Mouse (Mus musculus) intestine, embryonic 16.5 days (tissue): ENCODE data around the gene Nfia. TPM values are rescaled to one million over a fixed set of nuclear protein-coding genes. Genes with fewer than 3 reads are reported as not detected.
A peak's percentile ranks its signal among the peaks of the same experiment; 100 is the strongest.

Experiments
- ATAC-seq: fragments of 200-750 bp; cut with Nextera tagmentation; 2 replicates; pipeline ENCODE4 v1.8.0; 2017; ENCODE audit warnings: moderate TSS enrichment, moderate library complexity
- H3K27ac ChIP-seq: fragments of 300-500 bp; sonication (generic); 2 replicates; pipeline ENCODE4 v1.5.1; 2014; ENCODE audit warnings: mild to moderate bottlenecking, low read length
- H3K27me3 ChIP-seq: fragments of 300-500 bp; sonication (generic); replicated peaks from 2 replicates; pipeline ENCODE4 v1.6.1; 2014; ENCODE audit warnings: low read length, control low read depth, mixed read lengths; ENCODE audit not compliant: control insufficient read depth, insufficient read depth
- H3K36me3 ChIP-seq: fragments of 300-500 bp; sonication (generic); 2 replicates; pipeline ENCODE4 v1.6.1; 2014; ENCODE audit warnings: low read length, control low read depth; ENCODE audit not compliant: control insufficient read depth, insufficient read depth
- H3K4me1 ChIP-seq: fragments of 300-500 bp; sonication (generic); 2 replicates; pipeline ENCODE4 v1.6.1; 2014; ENCODE audit warnings: low read length, control low read depth, mixed read lengths; ENCODE audit not compliant: control insufficient read depth, insufficient read depth
- H3K4me2 ChIP-seq: fragments of 300-500 bp; sonication (generic); 2 replicates; pipeline ENCODE4 v1.6.1; 2014; ENCODE audit warnings: low read depth, low read length, control low read depth
- H3K4me3 ChIP-seq: fragments of 300-500 bp; sonication (generic); 2 replicates; pipeline ENCODE4 v1.5.1; 2014; ENCODE audit warnings: mild to moderate bottlenecking, low read length
- H3K9ac ChIP-seq: fragments of 300-500 bp; sonication (generic); 2 replicates; pipeline ENCODE4 v1.6.1; 2014; ENCODE audit warnings: low read depth, low read length
- H3K9me3 ChIP-seq: fragments of 300-500 bp; sonication (generic); 2 replicates; pipeline ENCODE4 v1.6.1; 2016; ENCODE audit warnings: low read length, control low read depth; ENCODE audit not compliant: control insufficient read depth
- WGBS: fragments of 180-500 bp; shearing (Covaris S2); extraction: QIAGEN DNeasy Blood & Tissue Kit; methylation state at CpG from one replicate; pipeline ENCODE4 v1.1.7; 2014; 5-methylcytosine and 5-hydroxymethylcytosine counted together
- polyA plus RNA-seq: library from polyadenylated mRNA; unstranded; fragments of >200 nt; fragmentation: Nextera tagmentation; extraction: Ambion mirVana; gene quantifications from 2 replicates; pipeline ENCODE4 v1.2.1, GENCODE M21; 2015

Gene Nfia
- polyA plus RNA-seq, 1 experiment from 2014 or later, result 24.0 TPM

DNA sequence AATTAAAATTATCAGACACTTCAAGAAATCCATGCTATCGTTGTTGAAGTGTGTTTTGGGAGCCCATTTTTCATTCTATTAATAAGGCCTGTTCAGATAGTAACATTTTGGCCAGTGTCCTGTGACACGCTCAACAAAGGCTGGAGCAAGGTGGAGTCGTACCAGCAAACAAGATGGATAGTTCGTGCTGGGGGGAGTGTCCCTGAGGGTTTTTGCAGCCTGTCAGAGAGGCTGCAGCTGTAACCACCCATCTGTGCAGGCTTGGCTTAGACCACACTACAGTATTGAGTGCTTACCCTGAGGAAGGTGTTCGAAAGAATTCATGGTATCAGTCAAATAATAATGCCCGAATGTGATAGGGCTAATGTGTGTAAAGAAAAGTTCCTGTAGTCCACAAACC is 139.6 kb downstream of the Nfia start:
- Histone ChIP-seq H3K9me3 (no peaks in the 10 kb centered on the region), H3K27me3 (no peaks in the 10 kb centered on the region), H3K4me1 (no peaks in the 10 kb centered on the region), H3K4me3 (no peak overlapping the region), H3K27ac (no peak overlapping the region), H3K4me2 (no peak overlapping the region), H3K9ac (no peak overlapping the region), H3K36me3 (no peaks in the 10 kb centered on the region)
- WGBS, result 81% methylated on average over 6 of the region's 6 CpGs
- no peak for ATAC-seq

DNA sequence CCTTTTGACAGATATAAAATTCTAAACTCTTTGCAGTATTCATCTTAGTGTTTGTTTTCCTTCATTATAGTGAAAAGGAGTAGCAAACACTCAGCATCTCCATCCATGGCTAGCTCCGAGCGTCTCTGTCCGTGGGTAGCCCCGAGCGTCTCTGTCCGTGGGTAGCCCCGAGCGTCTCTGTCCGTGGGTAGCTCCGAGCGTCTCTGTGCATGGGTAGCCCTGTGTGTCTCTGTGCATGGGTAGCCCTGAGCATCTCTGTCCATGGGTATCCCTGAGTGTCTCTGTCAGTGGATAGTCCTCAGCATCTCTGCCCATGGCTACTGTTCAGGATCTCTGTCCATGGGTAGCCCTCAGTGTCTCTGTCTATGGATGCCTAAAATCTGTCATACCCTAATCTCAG is 140.0 kb downstream of the Nfia start:
- ATAC-seq, result no peak
- WGBS, result 96% methylated on average over 11 of the region's 11 CpGs

DNA sequence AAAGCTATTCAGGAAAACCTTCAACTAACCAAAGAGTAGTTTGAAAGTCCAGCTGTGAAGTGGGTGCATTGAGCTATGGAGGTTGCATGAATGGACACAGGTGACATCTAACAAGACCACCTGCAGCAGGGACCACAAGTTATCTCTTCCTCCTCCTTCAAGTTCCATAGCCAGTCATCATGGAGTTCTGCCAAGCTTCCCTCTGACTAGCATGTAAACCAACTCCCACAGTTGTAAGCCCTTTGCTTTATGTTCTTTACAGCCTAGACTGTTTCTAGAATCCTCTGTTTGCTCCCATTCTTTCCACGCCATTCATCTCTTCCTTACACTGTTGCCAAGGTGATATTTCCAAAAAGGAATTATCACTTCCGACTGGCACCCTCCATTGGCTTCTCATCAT is 141.8 kb downstream of the Nfia start:
- no peaks in the 10 kb centered on the region for H3K9me3 ChIP-seq
- no peaks in the 10 kb centered on the region for H3K36me3 ChIP-seq
- no peak overlapping the region for H3K4me2 ChIP-seq
- no peaks in the 10 kb centered on the region for H3K4me1 ChIP-seq
- ATAC-seq, result no peak
- H3K9ac ChIP-seq, result no peak overlapping the region
- H3K4me3 ChIP-seq, result no peak overlapping the region
- 92% methylated on average over 2 of the region's 2 CpGs for WGBS
- H3K27ac ChIP-seq, result no peak overlapping the region
- no peaks in the 10 kb centered on the region for H3K27me3 ChIP-seq

More for the DNA sequence above, 140.0 kb downstream of the Nfia start:
- Histone ChIP-seq H3K4me1 (no peaks in the 10 kb centered on the region), H3K36me3 (no peaks in the 10 kb centered on the region), H3K9me3 (no peaks in the 10 kb centered on the region), H3K27me3 (no peaks in the 10 kb centered on the region), H3K9ac (no peak overlapping the region), H3K4me3 (no peak overlapping the region), H3K4me2 (no peak overlapping the region), H3K27ac (no peak overlapping the region)

DNA sequence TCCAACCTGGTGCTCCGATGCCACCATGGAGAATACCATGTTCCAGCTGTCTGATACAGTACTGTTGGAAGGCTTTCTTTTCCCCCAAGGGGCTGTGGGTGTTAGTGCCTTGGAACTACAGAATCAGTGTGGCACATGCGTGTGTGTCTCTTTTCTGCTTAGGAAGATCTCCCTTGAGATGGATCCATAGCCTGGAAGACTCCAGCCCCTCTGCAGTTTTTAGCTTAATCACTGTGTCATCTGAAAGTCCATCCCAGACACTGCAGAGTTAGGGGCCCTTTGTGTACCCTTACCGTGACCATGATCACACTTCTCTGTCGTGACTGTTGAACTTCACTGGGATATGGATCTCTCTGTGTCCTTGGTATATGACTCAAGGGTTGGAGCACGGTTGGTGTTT is 142.2 kb downstream of the Nfia start:
- H3K4me2 ChIP-seq, result no peak overlapping the region
- H3K27me3 ChIP-seq, result no peaks in the 10 kb centered on the region
- 78% methylated on average over 5 of the region's 5 CpGs for WGBS
- H3K9me3 ChIP-seq, result no peaks in the 10 kb centered on the region
- no peak overlapping the region for H3K9ac ChIP-seq
- H3K36me3 ChIP-seq, result no peaks in the 10 kb centered on the region
- no peaks in the 10 kb centered on the region for H3K4me1 ChIP-seq
- no peak overlapping the region for H3K4me3 ChIP-seq
- H3K27ac ChIP-seq, result no peak overlapping the region
- no peak for ATAC-seq

DNA sequence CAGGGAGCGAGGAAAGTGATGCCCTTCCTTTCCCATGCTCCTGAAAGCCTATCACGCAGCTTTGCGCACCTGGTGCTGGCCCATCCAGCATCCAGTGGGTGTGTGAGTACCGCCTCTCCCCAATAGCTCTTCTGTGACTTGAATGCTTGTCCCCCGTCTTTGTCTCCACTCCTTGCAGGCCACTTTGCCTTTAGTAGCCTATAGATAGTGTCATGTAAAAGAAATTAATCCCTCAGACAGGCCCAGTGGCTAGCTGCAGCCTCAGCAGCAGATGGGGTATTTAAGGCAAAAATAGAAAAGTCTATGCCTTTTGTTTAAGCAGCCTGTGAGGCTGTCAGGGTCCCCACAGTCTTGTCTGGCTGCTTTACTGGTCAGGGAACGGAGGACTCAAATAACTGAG is 145.0 kb downstream of the Nfia start:
- no peaks in the 10 kb centered on the region for H3K36me3 ChIP-seq
- ATAC-seq, result no peak
- H3K4me3 ChIP-seq, result no peak overlapping the region
- no peak overlapping the region for H3K4me2 ChIP-seq
- H3K27ac ChIP-seq, result no peak overlapping the region
- 79% methylated on average over 6 of the region's 6 CpGs for WGBS
- no peak overlapping the region for H3K9ac ChIP-seq
- no peaks in the 10 kb centered on the region for H3K27me3 ChIP-seq
- H3K4me1 ChIP-seq, result peaks cover 6% of the 10 kb centered on the region; the same call in 1 of the 2 replicates
- H3K9me3 ChIP-seq, result no peaks in the 10 kb centered on the region

DNA sequence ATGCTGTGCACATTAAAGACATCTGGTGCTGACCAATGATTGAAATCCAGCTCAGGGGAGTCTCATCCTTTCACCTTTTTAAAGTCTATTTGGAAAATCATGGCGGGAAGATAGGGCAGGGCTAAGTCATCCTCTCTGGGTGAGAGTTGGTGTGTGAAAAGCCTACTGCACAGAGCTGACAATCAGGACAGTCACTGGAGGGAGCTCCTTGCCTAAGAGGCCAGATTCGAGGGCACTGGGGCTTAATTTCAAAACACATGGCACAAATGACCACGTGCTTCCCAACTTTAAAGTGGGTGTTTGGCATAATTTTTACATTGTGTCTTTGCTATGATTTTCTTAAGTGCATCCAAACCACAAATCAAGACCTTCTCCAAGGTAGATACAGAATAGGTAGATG is 146.1 kb downstream of the Nfia start:
- 63% methylated on average over 3 of the region's 3 CpGs for WGBS
- no peak for ATAC-seq

DNA sequence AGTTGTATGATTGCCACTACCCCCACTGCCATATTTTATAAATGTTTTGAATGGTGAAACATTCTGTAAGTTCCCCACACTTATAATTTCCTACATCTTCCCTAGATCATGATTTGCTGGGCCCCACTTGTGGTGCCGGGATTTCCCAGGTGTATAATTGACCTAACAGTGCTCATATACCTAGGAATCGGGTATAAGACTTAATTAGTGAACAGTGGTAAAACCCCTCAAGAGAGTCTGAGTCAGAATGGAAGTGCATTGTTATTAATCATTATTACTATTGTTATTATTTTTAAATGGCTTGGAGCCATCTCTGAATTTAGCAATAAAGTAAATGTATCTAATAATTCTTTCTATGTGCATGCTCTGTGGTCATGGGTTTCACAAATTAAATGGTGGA is 147.2 kb downstream of the Nfia start:
- Histone ChIP-seq H3K4me2 (no peak overlapping the region), H3K9ac (no peak overlapping the region), H3K27me3 (no peaks in the 10 kb centered on the region), H3K4me3 (no peak overlapping the region), H3K36me3 (no peaks in the 10 kb centered on the region), H3K27ac (no peak overlapping the region), H3K9me3 (no peaks in the 10 kb centered on the region), H3K4me1 (peaks cover 11% of the 10 kb centered on the region; the same call in 1 of the 2 replicates)
- 85% methylated on average over 2 of the region's 2 CpGs for WGBS
- no peak for ATAC-seq

More for the DNA sequence above, 146.1 kb downstream of the Nfia start:
- Histone ChIP-seq H3K9me3 (no peaks in the 10 kb centered on the region), H3K36me3 (no peaks in the 10 kb centered on the region), H3K4me2 (no peak overlapping the region), H3K27ac (no peak overlapping the region), H3K4me1 (peaks cover 6% of the 10 kb centered on the region; the same call in 1 of the 2 replicates), H3K4me3 (no peak overlapping the region), H3K9ac (no peak overlapping the region), H3K27me3 (no peaks in the 10 kb centered on the region)

DNA sequence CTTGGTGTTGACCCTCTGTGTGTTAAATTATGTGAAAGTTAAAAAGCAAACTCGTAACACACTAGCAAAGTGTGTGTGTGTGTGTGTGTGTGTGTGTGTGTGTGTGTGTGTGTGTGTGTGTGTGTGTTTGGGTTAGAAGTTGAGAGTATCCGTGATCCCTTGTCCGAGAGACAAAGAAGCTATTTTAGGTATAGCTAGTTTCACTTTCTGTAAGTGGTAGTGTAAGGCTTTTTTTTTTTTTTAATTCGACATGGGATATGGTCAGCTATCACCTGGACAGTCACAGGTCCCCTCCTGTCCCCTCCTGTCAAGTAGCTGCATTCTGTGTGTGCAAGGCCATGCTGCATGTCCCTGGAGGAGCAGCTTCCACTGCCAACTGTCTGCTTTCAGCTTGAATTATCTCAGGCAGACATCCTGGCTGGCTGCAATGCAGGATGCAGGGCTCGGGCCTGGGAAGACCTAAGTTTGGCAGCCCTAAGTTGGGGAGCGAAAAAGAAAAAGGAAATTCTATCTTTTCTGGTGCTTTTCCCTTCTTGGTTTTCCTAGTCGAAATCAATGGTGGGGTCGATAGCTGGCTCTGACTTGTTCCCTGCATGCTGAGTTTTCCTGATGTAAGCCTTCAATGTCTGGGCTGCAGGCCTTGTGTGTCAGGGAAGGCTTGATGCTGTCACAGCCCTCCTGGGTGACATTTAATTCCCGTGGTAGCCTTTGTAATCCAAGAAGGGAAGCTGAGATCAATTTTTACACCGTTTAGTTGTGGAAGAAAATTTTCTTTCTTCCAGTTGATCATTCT is 147.9 kb downstream of the Nfia start:
- ATAC-seq, result no peak
- H3K9me3 ChIP-seq, result no peaks in the 10 kb centered on the region
- H3K4me1 ChIP-seq, result peaks cover 16% of the 10 kb centered on the region; the same call in 1 of the 2 replicates
- no peaks in the 10 kb centered on the region for H3K27me3 ChIP-seq
- no peak overlapping the region for H3K9ac ChIP-seq
- no peak overlapping the region for H3K4me3 ChIP-seq
- WGBS, result 52% methylated on average over 10 of the region's 10 CpGs
- H3K36me3 ChIP-seq, result no peaks in the 10 kb centered on the region
- peak overlapping the region; percentile 30; the same call in 1 of the 2 replicates for H3K27ac ChIP-seq
- H3K4me2 ChIP-seq, result peak overlapping the region; percentile 32

DNA sequence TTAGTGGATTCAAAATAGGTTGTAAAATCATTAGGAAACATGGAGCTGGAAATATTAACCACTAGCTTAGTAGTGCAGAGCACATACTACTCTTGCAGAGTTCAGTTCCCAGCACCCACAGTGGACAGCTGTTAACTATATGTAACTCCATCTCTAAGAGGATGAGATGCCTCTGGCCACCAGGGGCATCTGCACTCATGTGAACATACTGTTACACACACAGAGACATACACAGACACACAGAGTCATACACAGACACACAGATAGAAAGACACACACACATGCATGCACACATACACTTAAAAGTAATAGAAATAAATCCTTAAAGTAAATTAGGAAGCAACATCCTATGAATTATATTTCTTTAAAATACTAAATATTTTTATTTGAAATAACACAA is 149.1 kb downstream of the Nfia start:
- Histone ChIP-seq H3K4me2 (no peak overlapping the region), H3K4me3 (no peak overlapping the region), H3K9ac (no peak overlapping the region), H3K4me1 (peaks cover 18% of the 10 kb centered on the region), H3K27me3 (no peaks in the 10 kb centered on the region), H3K36me3 (no peaks in the 10 kb centered on the region), H3K27ac (no peak overlapping the region), H3K9me3 (no peaks in the 10 kb centered on the region)
- no peak for ATAC-seq

DNA sequence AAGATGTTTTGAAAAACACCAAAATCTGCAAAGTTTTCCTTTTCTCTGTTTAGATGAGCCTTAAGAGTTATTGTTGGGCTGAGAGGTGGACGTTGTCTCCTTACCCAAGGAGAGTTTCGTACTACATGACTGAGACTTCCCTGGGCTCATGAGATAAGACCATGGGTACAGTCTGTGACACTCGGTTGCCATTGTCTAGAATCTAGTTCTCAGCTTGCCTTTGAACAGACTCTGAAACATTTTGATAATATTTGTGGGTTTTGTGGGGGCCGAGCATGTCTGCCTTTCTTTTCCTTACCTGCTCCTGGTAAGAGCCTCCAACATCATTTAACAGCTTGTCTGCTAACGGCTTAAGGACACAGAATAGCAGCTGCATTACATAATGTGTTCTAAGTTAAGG is 150.7 kb downstream of the Nfia start:
- Histone ChIP-seq H3K4me3 (no peak overlapping the region), H3K9me3 (no peaks in the 10 kb centered on the region), H3K4me2 (no peak overlapping the region), H3K27me3 (no peaks in the 10 kb centered on the region), H3K27ac (no peak overlapping the region), H3K4me1 (peaks cover 23% of the 10 kb centered on the region), H3K36me3 (no peaks in the 10 kb centered on the region), H3K9ac (no peak overlapping the region)
- ATAC-seq, result no peak
- WGBS, result 77% methylated on average over 5 of the region's 5 CpGs
